Mouse (Mus musculus) adrenal gland, adult 18-20 months (tissue): Measurements from ENCODE around the gene Carnmt1. TPM values are rescaled to one million over a fixed set of nuclear protein-coding genes. Genes with fewer than 3 reads are reported as not detected.

ENCODE experiments used
- DNase-seq, 2 experiments: peaks; one replicate each; pipeline ENCODE4 v3.0.0; 2021 to 2022; ENCODE audit warnings: low spot score in 2 of 2
- total RNA-seq, 2 experiments: library from RNA; stranded (reverse); gene quantifications; 1 replicate in 1 of 2; 2 replicates in 1 of 2; pipeline ENCODE4 v1.2.3; 2021

The Carnmt1 gene
- total RNA-seq, 2 experiments from 2014 or later: 22.8 to 25.0 TPM

DNA sequence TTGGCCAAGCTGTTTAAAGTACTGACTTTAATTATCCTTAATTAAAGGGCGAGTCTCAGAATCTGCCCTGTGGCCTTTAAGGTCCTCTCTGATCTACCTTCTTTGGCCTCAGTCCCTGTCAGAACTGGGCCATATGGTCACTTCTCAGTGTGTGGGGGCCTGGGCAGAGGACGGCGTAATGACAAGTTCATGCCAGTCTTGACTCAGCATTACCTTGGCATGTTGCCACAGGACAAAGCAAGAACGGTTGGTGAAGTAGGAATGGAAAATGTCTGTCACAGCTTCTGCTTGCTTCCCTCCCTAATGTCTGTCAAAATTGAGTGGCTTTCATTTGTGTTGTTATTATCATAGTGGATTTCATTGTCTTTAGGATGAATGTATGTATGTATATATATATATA is 18.0 kb upstream of the Carnmt1 start:
- peak in 1 of 2 experiments; percentile 58 for DNase-seq

DNA sequence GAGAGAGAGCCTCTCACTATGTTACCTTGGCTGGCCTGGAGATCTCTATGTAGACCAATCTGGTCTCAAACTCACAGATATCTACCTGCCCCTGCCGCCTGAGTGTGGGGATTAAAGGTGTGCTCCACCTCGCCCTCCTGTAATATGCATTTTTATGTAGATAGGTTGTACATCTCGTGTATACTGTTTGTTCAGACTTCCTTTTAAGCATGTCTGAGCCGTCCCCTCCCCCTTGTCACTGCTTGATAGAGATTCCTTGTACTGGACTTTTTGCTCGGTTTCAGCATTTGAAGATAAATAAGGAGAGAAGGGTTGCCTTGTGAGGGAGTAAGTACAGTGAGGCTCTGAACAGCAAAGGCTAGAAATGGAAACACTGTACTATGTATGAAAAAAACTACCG is 17.5 kb upstream of the Carnmt1 start:
- no peak for DNase-seq

- no peak for DNase-seq
Observed at GRCm38 (mm10) chr19:18654330-18654729, 16.2 kb upstream of the Carnmt1 start.

DNA sequence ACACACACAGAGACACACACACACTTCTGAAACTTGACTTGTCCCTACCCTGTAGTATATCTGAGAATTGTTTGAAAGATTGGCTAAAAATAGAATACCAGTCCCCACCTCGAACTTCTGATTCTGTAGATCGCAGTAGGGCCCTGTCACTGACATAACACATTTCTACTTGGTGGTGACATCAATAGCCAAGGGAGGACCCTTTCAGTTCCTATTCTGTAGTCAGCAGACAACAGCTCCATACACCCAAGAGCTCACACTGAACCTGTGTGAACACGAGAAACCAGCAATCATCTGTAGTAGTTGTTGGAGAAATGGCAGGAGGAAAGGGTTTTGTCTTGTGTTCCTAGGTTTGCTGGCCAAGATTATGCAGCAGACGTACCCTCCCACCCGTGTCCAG is 15.6 kb upstream of the Carnmt1 start:
- no peak for DNase-seq

DNA sequence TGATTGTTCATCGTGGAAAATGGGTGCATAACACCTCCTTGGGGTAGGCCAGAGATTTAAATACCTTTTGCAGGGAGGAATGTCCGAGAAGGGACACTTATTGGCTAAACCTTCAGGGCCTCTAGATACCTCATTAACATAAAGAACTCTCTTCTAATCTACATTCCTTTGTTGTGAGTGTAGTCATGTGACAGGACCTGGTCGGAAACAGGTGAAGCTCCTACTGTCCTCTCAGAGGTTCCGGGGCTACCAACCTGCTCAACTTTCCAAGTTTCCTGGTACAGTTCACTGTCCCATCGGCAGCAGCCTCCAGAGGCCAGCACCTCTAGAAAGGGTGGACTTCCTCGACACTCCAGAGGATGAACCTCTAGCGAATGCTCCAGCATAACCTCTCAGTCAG is 14.6 kb upstream of the Carnmt1 start:
- no peak for DNase-seq

DNA sequence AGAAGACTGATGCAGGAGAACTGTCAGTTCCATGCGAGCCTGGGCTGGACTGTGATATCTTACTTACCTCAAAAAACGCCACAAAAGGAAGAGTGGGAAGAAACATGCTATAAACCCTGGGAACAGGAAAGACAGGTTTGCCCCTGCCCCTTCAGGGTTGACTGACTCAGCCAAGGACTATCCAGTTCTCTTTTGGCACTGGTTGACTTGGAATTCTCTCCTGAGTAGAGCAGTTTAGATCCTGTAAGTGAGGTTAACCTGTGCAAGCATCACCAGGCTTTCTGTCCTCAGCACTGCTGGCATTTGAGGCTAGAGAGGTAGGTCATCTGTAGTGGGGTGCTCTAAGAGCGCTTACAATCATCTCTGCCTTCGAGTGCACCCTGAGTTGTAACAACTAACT is 12.1 kb upstream of the Carnmt1 start:
- no peak for DNase-seq

DNA sequence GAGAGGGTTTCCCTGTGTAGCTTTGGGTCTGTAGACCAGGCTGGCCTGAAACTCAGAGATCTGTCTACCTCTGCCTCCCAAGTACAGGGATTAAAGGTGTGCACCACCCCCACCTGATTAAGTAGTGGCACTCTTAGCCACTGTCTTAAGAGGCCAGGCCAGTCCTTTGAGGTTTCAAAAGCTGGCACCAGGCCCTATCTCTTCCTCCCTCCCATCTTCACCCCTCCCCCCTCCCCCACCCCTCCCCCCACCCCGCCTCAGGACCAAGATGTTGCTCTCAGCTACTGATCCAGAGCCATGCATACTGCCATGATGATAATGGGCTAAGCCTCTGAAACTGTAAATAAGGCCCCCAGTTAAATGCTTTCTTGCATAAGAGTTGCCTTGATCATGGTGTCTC is 11.2 kb upstream of the Carnmt1 start:
- no peak for DNase-seq

DNA sequence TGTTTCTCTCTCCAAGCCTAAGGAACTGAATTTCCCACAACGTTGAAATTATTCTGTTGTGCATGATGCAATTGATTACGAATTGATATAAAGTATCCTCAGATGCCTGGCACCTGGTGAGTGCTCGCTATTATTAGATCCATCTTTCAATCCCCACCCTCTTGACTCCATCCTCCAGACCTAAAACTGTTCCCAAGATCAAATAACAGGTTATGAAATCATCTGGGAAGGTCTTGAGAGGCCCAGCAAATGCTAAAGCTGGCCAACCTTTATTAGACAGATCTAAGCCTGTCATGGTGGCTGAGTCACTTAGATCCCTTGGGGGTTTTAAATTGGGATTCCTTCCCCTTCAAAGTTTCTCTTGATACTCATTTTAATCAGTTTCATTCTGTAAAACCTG is 10.1 kb upstream of the Carnmt1 start:
- no peak for DNase-seq

DNA sequence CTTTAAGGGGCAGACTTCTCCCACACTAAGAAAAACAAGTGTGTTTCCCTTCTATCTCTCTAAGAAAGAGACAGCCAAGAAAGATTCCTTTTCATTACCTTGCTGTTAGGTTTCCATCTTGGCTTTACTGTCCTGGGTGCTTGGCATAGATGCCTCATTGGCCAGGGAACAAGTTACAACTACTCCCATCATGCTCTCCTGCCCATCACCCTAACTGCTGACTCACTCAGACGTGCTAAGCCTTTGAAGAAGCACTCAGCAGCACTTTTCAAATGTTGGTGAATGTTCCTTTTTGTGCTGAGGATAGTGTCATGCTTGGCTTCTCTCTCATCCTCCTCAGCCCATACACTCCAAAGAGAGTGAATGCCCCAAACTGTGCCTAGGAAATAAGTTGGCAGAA is 8.9 kb upstream of the Carnmt1 start:
- no peak for DNase-seq

- no peak for DNase-seq
Observed at GRCm38 (mm10) chr19:18663904-18664303, 6.7 kb upstream of the Carnmt1 start.

GRCm38 (mm10) chr19:18666966-18667365 is 3.6 kb upstream of the Carnmt1 start:
- DNase-seq: no peak

DNA sequence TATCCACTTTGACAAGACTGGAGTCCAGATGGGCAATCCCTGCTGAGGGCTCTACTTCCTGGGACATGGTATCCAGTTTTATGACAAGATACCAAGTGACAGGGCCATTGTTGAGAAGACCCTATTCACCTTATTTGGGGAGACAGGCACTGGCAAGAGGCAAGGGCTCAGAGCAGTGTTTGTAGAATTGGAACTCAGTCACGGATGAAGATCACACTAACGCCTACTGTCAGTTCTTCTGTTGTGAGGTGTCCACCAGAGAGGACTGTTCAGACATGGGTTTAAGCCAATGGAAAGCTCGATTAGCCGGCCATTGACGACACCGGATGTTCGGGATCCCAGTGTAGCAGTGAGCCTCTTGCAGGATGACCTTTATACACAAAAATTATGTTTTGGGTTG is 1.0 kb upstream of the Carnmt1 start:
- no peak for DNase-seq

DNA sequence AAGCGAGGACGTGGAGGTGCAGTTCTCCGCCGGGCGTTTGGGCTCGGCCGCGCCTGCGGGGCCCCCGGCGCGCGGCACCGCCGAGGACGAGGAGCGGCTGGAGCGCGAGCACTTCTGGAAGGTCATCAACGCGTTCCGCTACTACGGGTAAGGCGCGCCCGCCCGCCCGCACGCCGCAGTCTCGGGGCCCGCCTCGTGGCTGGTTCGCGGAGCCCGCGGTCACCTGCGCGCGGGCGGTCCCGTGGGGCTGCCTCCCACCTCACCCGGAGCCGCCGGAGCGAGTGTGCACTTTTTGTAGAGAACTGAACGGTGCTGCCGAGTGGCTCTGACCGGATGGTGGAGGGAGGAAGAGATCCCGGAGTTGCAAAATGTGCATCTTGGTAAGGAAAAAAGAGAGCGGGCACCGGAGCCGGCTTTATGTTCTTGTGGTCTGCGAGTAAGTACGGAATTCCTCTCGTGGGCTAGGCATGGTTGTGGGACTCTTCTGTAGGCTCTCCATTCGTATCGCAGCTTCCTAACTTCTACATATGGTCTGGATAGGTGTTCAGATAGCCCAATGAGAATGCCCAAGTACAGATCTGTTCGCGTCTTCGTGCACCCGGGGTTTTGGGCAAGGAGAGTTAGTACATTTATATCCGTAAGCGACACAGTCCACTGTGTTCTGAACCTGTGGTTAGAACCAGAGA is 635 bp downstream of the Carnmt1 start:
- DNase-seq: peak; percentile 46 to 58

GRCm38 (mm10) chr19:18672498-18672897 is 1.9 kb downstream of the Carnmt1 start:
- DNase-seq: no peak

DNA sequence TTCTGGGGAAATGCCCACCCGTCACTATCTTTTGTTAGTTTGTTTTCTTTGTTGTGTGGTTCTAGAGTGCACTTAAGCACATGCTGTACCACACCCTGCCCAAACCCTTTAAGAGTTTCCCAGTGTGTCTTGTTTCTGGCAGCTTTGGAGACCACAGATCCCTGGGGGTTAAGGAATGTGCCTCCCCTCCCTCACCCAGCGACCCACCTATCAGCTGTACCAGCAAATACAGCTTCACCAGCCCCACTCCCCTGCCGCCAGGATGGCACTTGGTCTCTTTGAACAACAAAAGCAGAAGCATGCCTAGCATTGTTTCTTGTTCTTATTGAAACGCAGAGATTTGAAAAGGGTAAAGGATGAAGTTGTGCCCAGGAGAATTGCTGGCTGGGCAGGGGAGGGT is 2.6 kb downstream of the Carnmt1 start:
- DNase-seq: no peak

- DNase-seq: no peak
Observed at GRCm38 (mm10) chr19:18682142-18682541, 11.6 kb downstream of the Carnmt1 start.

- no peak for DNase-seq
Observed at GRCm38 (mm10) chr19:18687556-18687955, 17.0 kb downstream of the Carnmt1 start.

GRCm38 (mm10) chr19:18692176-18692575 is 21.6 kb downstream of the Carnmt1 start:
- DNase-seq: no peak

DNA sequence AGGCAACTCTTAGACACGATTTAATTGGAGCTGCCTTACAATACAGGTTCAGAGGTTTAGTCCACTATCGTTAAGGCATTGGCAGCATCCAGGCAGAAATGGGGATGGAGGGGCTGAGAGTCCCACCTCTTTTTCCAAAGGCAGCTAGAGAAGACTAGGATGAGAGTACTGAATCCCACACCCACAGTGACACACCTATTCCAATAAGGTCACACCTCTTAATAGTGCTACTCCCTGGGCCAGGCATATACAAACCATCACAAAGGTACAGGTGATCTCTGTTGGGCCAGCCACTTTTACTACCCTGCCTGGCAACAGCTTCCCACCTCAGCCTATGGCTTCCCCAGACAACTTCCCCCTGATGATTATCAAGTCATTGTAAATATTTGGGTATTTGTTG is 22.2 kb downstream of the Carnmt1 start:
- no peak for DNase-seq

DNA sequence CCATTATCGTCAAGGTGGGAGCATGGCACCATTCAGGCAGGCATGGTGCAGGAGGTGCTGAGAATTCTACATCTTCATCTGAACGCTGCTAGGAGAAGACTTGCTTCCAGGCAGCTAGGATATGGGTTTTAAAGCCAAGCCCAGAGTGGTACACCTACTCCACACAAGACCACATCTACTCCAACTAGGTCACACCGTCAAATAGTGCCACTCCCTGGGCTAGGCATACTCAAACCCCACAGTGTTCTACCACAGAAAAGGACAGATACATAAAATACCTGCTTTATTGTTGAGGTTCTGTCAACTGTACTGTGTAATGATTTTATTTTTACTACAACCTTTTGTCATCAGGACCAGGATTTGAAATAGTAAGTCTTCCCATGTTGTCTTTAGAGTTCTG is 24.6 kb downstream of the Carnmt1 start:
- no peak for DNase-seq

GRCm38 (mm10) chr19:18695552-18695951 is 25.0 kb downstream of the Carnmt1 start:
- DNase-seq: no peak

GRCm38 (mm10) chr19:18708101-18708500 is 37.5 kb downstream of the Carnmt1 start:
- DNase-seq: no peak

- DNase-seq: no peak
Observed at GRCm38 (mm10) chr19:18710903-18711302, 40.3 kb downstream of the Carnmt1 start.

DNA sequence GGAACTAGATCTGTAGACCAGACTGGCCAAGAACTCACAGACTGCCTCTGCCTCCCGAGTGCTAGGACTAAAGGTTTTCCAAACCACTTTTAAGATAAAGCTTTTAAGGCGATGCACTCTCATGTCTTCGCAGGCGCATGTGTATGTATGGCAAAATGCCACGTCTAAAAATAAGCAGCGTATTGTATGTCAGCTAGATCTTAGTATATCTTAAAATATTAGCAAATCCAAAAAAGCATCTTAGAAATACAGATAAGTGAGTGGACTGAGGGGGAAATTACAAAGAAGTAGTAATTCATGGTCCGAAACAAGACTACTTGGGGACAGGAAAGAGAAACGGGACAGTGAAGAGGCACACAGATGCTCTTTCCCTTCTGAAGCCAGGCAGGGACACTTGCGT is 41.0 kb downstream of the Carnmt1 start:
- no peak for DNase-seq
